Comparison of ENCODE assay signal across 8 mouse cellular contexts in the genomic region with DNA sequence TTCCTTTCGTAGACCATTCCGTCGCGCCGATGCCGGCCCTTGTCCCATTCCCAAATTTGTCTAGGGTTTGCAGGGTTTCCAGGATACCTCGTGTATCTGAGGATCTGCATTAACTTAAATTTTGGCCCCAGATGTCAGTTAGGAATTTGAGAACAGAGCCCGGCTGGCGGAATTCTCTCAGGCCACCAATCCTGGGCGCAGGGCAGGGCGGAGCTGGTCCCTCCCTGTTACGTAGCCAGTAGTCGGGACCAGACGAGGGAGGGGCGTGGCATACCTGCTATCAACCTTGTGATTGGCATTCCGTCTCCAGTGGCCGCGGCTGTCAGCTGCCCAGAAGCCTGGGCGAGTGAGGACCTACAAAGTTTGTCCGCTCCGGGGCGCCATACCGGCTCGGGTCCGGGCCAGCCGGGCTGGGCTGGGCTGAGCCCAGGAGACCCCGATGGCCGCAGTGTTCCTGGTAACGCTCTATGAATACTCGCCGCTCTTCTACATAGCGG. TPM values are rescaled to one million over a fixed set of nuclear protein-coding genes. Genes with fewer than 3 reads are reported as not detected.
DNase-seq lines count a peak whose midpoint lies in the region; ATAC-seq lines count a peak whose summit lies in the region.

Gene Cgrrf1 (plus strand): TSS at position 289 of the 497 bp plus-strand sequence.

- WGBS in heart, embryonic 14.5 days, result under 1% methylated on average over 32 of the region's 32 CpGs
- 0% methylated on average over 32 of the region's 32 CpGs for WGBS in liver, embryonic 13.5 days (ENCODE audit: insufficient replicate concordance)
- WGBS in stomach, embryonic 16.5 days, result 0% methylated on average over 32 of the region's 32 CpGs

- H3K27me3 ChIP-seq in heart, embryonic 14.5 days (ENCODE audit: control insufficient read depth, insufficient read depth, low read length), result no peaks in the 10 kb centered on the region
- H3K27me3 ChIP-seq in liver, embryonic 13.5 days, result no peaks in the 10 kb centered on the region
- no peaks in the 10 kb centered on the region for H3K27me3 ChIP-seq in stomach, embryonic 16.5 days (ENCODE audit: control insufficient read depth, insufficient read depth, low read length)

- H3K36me3 ChIP-seq in heart, embryonic 14.5 days (ENCODE audit: control insufficient read depth, insufficient read depth, low read length), result no peaks in the 10 kb centered on the region
- H3K36me3 ChIP-seq in liver, embryonic 13.5 days, result no peaks in the 10 kb centered on the region
- no peaks in the 10 kb centered on the region for H3K36me3 ChIP-seq in stomach, embryonic 16.5 days (ENCODE audit: control insufficient read depth, insufficient read depth, low read length)

- H3K4me2 ChIP-seq in heart, embryonic 14.5 days (ENCODE audit: low read length), result peak within 1 kb of the TSS; percentile 67
- H3K4me2 ChIP-seq in liver, embryonic 13.5 days, result peak within 1 kb of the TSS; percentile 81
- H3K4me2 ChIP-seq in stomach, embryonic 16.5 days (ENCODE audit: low read depth, low read length), result peak within 1 kb of the TSS; percentile 82

- H3K27ac ChIP-seq in heart, embryonic 14.5 days (replicated peaks in 1 of 2; ENCODE audit: control insufficient read depth in 1 of 2, insufficient read depth in 1 of 2, low read depth in 2 of 2, low read length in 2 of 2), result peak within 1 kb of the TSS; percentile 43 to 82
- peak within 1 kb of the TSS; percentile 85 for H3K27ac ChIP-seq in liver, embryonic 13.5 days
- peak within 1 kb of the TSS; percentile 71 for H3K27ac ChIP-seq in stomach, embryonic 16.5 days (ENCODE audit: low read length)

- peak within 1 kb of the TSS; percentile 71 to 86 for H3K4me3 ChIP-seq in heart, embryonic 14.5 days (ENCODE audit: control insufficient read depth in 1 of 2, insufficient read depth in 1 of 2, low read depth in 1 of 2, low read length in 2 of 2)
- peak within 1 kb of the TSS; percentile 90 for H3K4me3 ChIP-seq in liver, embryonic 13.5 days (replicated peaks)
- peak within 1 kb of the TSS; percentile 85 for H3K4me3 ChIP-seq in stomach, embryonic 16.5 days (replicated peaks; ENCODE audit: low read length)

- ATAC-seq in CD4-positive, CD25-positive, alpha-beta regulatory T cell, adult 4 months, result peak; percentile 97
- ATAC-seq in heart, embryonic 14.5 days (ENCODE audit: insufficient number of reproducible peaks, insufficient read depth, low FRiP score, low read depth), result peak; percentile 99
- ATAC-seq in liver, embryonic 13.5 days (ENCODE audit: low read depth), result peak; percentile 98
- ATAC-seq in stomach, embryonic 16.5 days (ENCODE audit: insufficient read depth, low FRiP score), result peak; percentile 99

- DNase-seq in c-Kit-negative CD71-positive TER-119-positive erythroid progenitor cells, embryonic 14.5 days (ENCODE audit: low read depth, low spot score), result peak; percentile 96
- DNase-seq in fibroblast of lung, adult 2 months (ENCODE audit: low read depth), result peak; percentile 75
- DNase-seq in kidney, postnatal 14 days, result peak; percentile 98
- peak; percentile 98 for DNase-seq in liver, embryonic 13.5 days
- peak; percentile 95 for DNase-seq in neural tube, embryonic 10.5 days (ENCODE audit: extremely low spot score, low spot score)

- peak within 1 kb of the TSS; percentile 82 for H3K9ac ChIP-seq in heart, embryonic 14.5 days (ENCODE audit: low read length)
- H3K9ac ChIP-seq in liver, embryonic 13.5 days, result peak within 1 kb of the TSS; percentile 90
- peak within 1 kb of the TSS; percentile 88 for H3K9ac ChIP-seq in stomach, embryonic 16.5 days (ENCODE audit: low read length)

- H3K4me1 ChIP-seq in heart, embryonic 14.5 days (ENCODE audit: control insufficient read depth in 2 of 2, insufficient read depth in 2 of 2, low read length in 2 of 2), result peaks cover 0 to 18% of the 10 kb centered on the region in 2 experiments; a peak in 2 of 4 replicates
- H3K4me1 ChIP-seq in liver, embryonic 13.5 days (replicated peaks), result peaks cover 56% of the 10 kb centered on the region
- H3K4me1 ChIP-seq in stomach, embryonic 16.5 days (ENCODE audit: control insufficient read depth, insufficient read depth, low read length), result peaks cover 6% of the 10 kb centered on the region

- no peaks in the 10 kb centered on the region for H3K9me3 ChIP-seq in heart, embryonic 14.5 days (ENCODE audit: control insufficient read depth, low read length)
- no peaks in the 10 kb centered on the region for H3K9me3 ChIP-seq in liver, embryonic 13.5 days (replicated peaks)
- H3K9me3 ChIP-seq in stomach, embryonic 16.5 days (replicated peaks; ENCODE audit: control insufficient read depth, low read length), result no peaks in the 10 kb centered on the region

RNA-seq across cellular contexts. Expression of gene Cgrrf1, which starts in this region (rescaled TPM):
- polyA plus RNA-seq in CD4-positive, CD25-positive, alpha-beta regulatory T cell, adult 4 months (2017; shearing (Covaris generic)), result 10 to 100 TPM in 1 of 2 experiments, 1 to 10 TPM in 1; 7.4 to 10.1 TPM
- polyA plus RNA-seq in heart, embryonic 14.5 days (2014; fragmentation: Nextera tagmentation; extraction: Ambion mirVana), result 29.7 and 35.3 TPM in 2 replicates
- 19.0 and 19.2 TPM in 2 replicates for polyA plus RNA-seq in liver, embryonic 13.5 days (2015; fragmentation: Nextera tagmentation; extraction: Ambion mirVana)
- 22.8 and 25.0 TPM in 2 replicates for polyA plus RNA-seq in stomach, embryonic 16.5 days (2015; fragmentation: Nextera tagmentation; extraction: Ambion mirVana)

Comparison
In these comparisons a context has a peak if more than half of its experiments do, and no peak if none do; other contexts are left out.
1. Peak in every context shown above with its lines: DNase-seq, ATAC-seq, H3K4me3 ChIP-seq and H3K27ac ChIP-seq.